Mouse (Mus musculus) heart, embryonic 12.5 days (tissue): ENCODE results near the gene Keg1. TPM values are rescaled to one million over a fixed set of nuclear protein-coding genes. Genes with fewer than 3 reads are reported as not detected.
"Not testable (repeated sequence)": the region's sequence is repeated elsewhere in the genome, so short reads cannot be mapped to it uniquely, and the experiment has no call there.

Source experiments
- ATAC-seq: fragments of 200-750 bp; cut with Nextera tagmentation; 2 replicates; pipeline ENCODE4 v1.8.0; 2017; ENCODE audit warnings: moderate TSS enrichment, moderate library complexity; ENCODE audit not compliant: insufficient number of reproducible peaks, low FRiP score
- H3K27ac ChIP-seq: fragments of 300-500 bp; sonication (generic); 2 replicates; pipeline ENCODE4 v1.5.1; 2016; ENCODE audit warnings: mild to moderate bottlenecking, moderate library complexity; ENCODE audit not compliant: poor library complexity, severe bottlenecking
- H3K27me3 ChIP-seq: fragments of 300-500 bp; sonication (generic); replicated peaks from 2 replicates; pipeline ENCODE4 v1.6.1; 2016; ENCODE audit warnings: mild to moderate bottlenecking, moderate library complexity
- H3K36me3 ChIP-seq: fragments of 300-500 bp; sonication (generic); 2 replicates; pipeline ENCODE4 v1.6.1; 2016; ENCODE audit warnings: mild to moderate bottlenecking, moderate library complexity
- H3K4me1 ChIP-seq: fragments of 300-500 bp; sonication (generic); replicated peaks from 2 replicates; pipeline ENCODE4 v1.6.1; 2016; ENCODE audit warnings: mild to moderate bottlenecking
- H3K4me2 ChIP-seq: fragments of 300-500 bp; sonication (generic); 2 replicates; pipeline ENCODE4 v1.6.1; 2016; ENCODE audit warnings: mild to moderate bottlenecking, moderate library complexity
- H3K4me3 ChIP-seq: fragments of 300-500 bp; sonication (generic); 2 replicates; pipeline ENCODE4 v1.5.1; 2016; ENCODE audit warnings: mild to moderate bottlenecking
- H3K9ac ChIP-seq: fragments of 300-500 bp; sonication (generic); 2 replicates; pipeline ENCODE4 v1.6.1; 2016; ENCODE audit warnings: mild to moderate bottlenecking, moderate library complexity
- H3K9me3 ChIP-seq: fragments of 300-500 bp; sonication (generic); replicated peaks from 2 replicates; pipeline ENCODE4 v1.6.1; 2016; ENCODE audit warnings: mild to moderate bottlenecking, moderate library complexity
- WGBS: fragments of 180-500 bp; shearing (Covaris S2); methylation state at CpG from one replicate; pipeline ENCODE4 v1.1.7; 2016; 5-methylcytosine and 5-hydroxymethylcytosine counted together
- polyA plus RNA-seq: library from polyadenylated mRNA; unstranded; fragments of >200 nt; fragmentation: Nextera tagmentation; extraction: Ambion mirVana; gene quantifications from 2 replicates; pipeline ENCODE4 v1.2.1, GENCODE M21; 2016

Keg1 gene
- not detected in 2 replicates for polyA plus RNA-seq

DNA sequence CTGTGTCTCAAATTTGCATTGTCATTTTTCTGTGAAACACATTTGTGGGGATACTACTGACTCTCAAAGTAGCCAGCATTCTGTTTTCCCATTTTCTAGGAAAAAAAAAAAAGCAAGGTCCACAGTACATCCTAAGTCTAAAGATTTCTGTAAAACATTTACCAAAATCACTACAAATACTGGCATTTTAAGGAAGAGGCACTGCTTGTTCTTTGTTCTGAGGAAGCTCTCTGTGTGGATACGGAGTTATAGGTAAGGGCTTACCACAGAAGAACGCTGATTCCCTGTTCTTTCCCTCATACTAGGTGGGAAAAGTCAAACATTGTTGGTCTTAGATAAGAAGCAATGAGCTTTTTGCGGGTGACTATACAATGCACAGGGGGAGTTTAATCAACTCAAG is at the start of gene Keg1:
Gene Keg1, plus strand, starts transcription at position 197 of the 400 bp plus-strand sequence.
- Histone ChIP-seq H3K36me3 (no peaks in the 10 kb centered on the region), H3K4me1 (no peaks in the 10 kb centered on the region), H3K4me2 (no peak within 1 kb of the TSS), H3K4me3 (no peak within 1 kb of the TSS), H3K9me3 (no peaks in the 10 kb centered on the region), H3K27me3 (no peaks in the 10 kb centered on the region), H3K9ac (no peak within 1 kb of the TSS), H3K27ac (no peak within 1 kb of the TSS)
- no peak for ATAC-seq
- 68% methylated on average over 3 of the region's 3 CpGs for WGBS

DNA sequence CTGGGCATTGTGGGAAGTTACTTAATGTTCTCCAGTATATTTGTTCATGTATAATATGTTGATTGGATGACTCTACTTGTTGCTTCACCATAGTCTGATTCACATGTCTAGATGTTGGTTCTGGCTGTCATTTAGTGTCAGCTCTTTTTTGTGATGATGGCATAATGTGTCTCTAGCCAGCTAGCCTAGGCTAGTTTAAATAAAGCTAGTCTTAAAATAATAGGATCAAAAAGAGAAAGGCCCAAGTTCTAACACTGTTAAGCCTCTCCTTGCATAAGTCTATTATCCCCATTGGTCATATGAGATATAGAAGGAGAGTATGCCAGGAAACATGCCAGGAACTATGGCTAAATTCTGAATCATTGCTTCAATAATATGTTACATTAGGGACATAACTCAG is 46.1 kb upstream of the Keg1 start:
- Histone ChIP-seq H3K36me3 (no peaks in the 10 kb centered on the region), H3K4me2 (no peak overlapping the region), H3K4me1 (no peaks in the 10 kb centered on the region), H3K9ac (no peak overlapping the region), H3K27ac (no peak overlapping the region), H3K27me3 (no peaks in the 10 kb centered on the region), H3K4me3 (no peak overlapping the region), H3K9me3 (no peaks in the 10 kb centered on the region)
- no peak for ATAC-seq

DNA sequence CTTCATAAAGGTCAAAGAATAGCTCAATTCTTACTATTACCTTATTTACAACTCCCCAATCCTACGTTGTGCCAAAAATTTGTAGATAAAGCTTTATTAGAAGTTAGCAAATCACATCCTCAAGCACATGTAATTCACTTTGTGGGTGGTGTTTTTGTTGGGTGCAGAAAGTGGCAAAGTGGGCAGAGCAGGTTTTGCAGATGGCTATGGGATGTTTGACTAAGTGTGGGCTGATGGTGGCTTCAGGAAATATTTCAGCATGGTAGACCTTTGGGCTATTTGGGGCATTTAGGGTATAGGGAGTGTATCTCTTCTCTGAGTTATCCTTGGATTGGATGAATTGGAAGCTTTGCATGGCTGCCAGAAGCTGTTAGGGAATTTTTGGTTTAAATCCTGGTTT is 29.4 kb upstream of the Keg1 start:
- no peak overlapping the region for H3K4me3 ChIP-seq
- 55% methylated on average over 1 of the region's 1 CpGs for WGBS

DNA sequence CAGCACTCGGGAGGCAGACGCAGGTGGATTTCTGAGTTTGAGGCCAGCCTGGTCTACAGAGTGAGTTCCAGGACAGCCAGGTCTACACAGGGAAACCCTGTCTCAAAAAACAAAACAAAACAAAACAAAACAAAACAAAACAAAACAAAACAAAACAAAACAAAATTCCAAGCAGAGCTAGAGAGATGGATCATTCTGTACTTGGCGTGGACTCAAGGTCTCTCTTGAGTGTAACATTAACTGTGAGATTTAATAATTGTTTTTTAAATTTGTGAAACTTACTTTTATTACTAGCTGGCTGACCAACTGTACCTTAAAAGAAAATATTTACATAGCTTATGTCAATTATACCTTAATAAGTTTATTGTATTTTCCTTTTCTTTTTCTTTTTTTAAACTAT is 27.0 kb upstream of the Keg1 start:
- H3K4me1 ChIP-seq, H3K9me3 ChIP-seq, H3K9ac ChIP-seq, H3K4me3 ChIP-seq, H3K27ac ChIP-seq, H3K36me3 ChIP-seq, ATAC-seq, H3K4me2 ChIP-seq, H3K27me3 ChIP-seq: not testable (repeated sequence)
- WGBS, result 81% methylated on average over 3 of the region's 3 CpGs

More for the DNA sequence above, 29.4 kb upstream of the Keg1 start:
- Histone ChIP-seq H3K4me1 (no peaks in the 10 kb centered on the region), H3K9me3 (peaks cover 10% of the 10 kb centered on the region), H3K27ac (no peak overlapping the region), H3K9ac (no peak overlapping the region), H3K36me3 (no peaks in the 10 kb centered on the region), H3K4me2 (no peak overlapping the region), H3K27me3 (no peaks in the 10 kb centered on the region)
- no peak for ATAC-seq

DNA sequence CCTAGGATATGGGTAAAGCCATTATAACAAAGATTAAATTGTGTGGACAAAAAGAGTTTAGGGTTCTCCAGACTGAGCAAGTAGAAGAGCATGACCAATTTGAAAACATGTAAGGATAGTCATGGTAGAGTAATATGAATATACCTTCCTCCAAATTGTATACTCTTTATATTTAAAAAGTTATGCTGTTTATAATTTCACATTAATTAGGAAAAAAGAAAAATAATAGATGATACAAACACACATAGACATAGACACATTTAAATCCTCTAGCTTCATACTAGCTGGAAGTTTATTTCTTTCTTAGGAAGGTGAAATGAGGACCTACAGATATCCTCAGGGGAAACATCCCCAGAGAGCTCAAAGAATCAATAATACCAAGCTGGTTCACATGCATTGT is 25.4 kb upstream of the Keg1 start, which contains the start of gene Olfr1442:
Gene Olfr1442, plus strand, starts transcription at position 301 of the 400 bp plus-strand sequence.
- no peaks in the 10 kb centered on the region for H3K27me3 ChIP-seq
- no peaks in the 10 kb centered on the region for H3K36me3 ChIP-seq
- no peak within 1 kb of the TSS for H3K4me2 ChIP-seq
- H3K9me3 ChIP-seq, result no peaks in the 10 kb centered on the region
- no peak within 1 kb of the TSS for H3K9ac ChIP-seq
- no peaks in the 10 kb centered on the region for H3K4me1 ChIP-seq
- no peak for ATAC-seq
- H3K27ac ChIP-seq, result no peak within 1 kb of the TSS
- no peak within 1 kb of the TSS for H3K4me3 ChIP-seq

DNA sequence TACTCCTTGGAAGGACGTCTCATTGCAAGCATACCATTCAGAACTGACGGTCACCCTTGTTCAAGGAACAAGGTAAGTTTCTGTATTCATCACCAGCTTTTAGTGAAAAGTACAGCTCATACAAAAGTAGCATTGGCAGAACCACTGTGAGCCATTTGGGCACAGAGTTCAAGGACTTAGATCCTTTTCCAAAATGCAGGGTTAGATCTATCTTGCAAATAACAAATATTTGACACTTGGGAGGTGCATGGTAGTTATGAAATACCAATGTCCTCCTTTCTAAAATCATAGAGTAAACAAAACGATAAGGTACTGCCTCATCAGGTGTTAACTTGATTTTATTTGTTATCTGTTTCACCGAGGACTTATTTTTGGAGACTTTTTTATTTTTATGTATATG is 24.5 kb upstream of the Keg1 start:
- Histone ChIP-seq H3K27ac (no peak overlapping the region), H3K36me3 (no peaks in the 10 kb centered on the region), H3K27me3 (no peaks in the 10 kb centered on the region), H3K4me3 (no peak overlapping the region), H3K4me2 (no peak overlapping the region), H3K9me3 (no peaks in the 10 kb centered on the region), H3K4me1 (no peaks in the 10 kb centered on the region), H3K9ac (no peak overlapping the region)
- no peak for ATAC-seq
- 70% methylated on average over 4 of the region's 4 CpGs for WGBS

DNA sequence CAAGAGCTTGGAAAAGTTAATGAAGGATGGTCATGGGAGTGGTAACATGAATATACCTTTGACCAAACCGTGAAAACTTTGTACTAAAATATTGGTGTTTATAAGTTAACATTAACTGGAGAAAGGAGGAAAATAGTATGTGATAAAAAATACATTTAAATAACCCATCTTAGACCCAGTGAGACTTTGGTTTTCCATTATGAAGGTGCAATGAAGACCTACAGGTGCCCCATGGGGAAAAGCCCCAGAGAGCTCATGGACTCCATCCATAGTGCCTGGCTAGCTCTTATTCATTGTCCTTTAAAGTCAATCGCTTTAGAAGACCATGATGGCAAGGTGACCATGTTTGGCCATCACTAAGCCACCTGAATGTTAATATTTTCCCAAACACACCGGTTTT is 17.8 kb upstream of the Keg1 start, which contains the start of gene Olfr1443:
Gene Olfr1443, plus strand, starts transcription at position 301 of the 400 bp plus-strand sequence.
- no peaks in the 10 kb centered on the region for H3K9me3 ChIP-seq
- H3K27me3 ChIP-seq, result no peaks in the 10 kb centered on the region
- 54% methylated on average over 3 of the region's 3 CpGs for WGBS
- H3K4me2 ChIP-seq, result no peak within 1 kb of the TSS
- no peak within 1 kb of the TSS for H3K27ac ChIP-seq
- ATAC-seq, result no peak
- H3K9ac ChIP-seq, result no peak within 1 kb of the TSS
- H3K4me1 ChIP-seq, result no peaks in the 10 kb centered on the region
- no peaks in the 10 kb centered on the region for H3K36me3 ChIP-seq
- H3K4me3 ChIP-seq, result no peak within 1 kb of the TSS

DNA sequence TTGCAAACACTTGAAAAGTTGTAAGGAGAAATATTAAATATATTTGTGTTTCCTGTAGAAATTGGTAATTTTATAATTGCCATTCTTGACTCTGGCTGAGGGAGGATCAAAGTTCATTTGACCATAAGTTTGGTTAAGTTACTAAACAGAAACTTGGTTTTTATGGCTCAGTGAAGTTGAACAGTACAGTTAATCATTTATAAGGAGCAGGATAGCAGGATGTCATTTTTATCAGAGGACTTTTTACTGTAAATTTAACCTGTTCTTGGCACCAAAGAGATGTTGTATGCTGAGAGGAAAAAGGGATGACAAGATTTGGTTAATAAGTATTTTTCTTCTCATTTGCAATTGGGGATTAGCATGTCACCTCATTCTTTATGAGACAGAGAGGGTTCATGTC is 10.9 kb upstream of the Keg1 start:
- Histone ChIP-seq H3K9me3 (no peaks in the 10 kb centered on the region), H3K4me3 (no peak overlapping the region), H3K4me1 (no peaks in the 10 kb centered on the region), H3K36me3 (no peaks in the 10 kb centered on the region), H3K27ac (no peak overlapping the region), H3K9ac (no peak overlapping the region), H3K4me2 (no peak overlapping the region), H3K27me3 (no peaks in the 10 kb centered on the region)
- ATAC-seq, result no peak

DNA sequence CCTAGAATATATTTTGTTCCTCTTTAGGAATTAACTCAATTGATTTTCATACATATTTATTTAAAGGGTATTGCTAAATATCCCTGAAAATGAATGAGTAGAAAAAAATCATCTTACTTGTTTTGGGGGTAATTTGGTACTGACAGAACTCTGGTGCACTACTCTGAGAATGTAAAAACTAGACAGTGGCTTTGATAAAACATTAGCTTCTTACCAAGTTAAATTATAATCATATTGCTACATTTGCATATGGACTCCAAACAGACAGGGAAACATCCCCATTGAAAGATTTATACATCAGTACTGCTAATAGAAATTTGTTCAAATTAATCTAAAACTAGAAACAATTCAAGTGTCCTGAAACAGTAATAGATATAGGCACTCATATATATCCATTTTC is 10.4 kb upstream of the Keg1 start:
- no peak overlapping the region for H3K4me3 ChIP-seq
- H3K27ac ChIP-seq, result no peak overlapping the region
- H3K4me1 ChIP-seq, result no peaks in the 10 kb centered on the region
- no peak for ATAC-seq
- H3K4me2 ChIP-seq, result no peak overlapping the region
- no peaks in the 10 kb centered on the region for H3K27me3 ChIP-seq
- H3K36me3 ChIP-seq, result no peaks in the 10 kb centered on the region
- H3K9me3 ChIP-seq, result no peaks in the 10 kb centered on the region
- H3K9ac ChIP-seq, result no peak overlapping the region

DNA sequence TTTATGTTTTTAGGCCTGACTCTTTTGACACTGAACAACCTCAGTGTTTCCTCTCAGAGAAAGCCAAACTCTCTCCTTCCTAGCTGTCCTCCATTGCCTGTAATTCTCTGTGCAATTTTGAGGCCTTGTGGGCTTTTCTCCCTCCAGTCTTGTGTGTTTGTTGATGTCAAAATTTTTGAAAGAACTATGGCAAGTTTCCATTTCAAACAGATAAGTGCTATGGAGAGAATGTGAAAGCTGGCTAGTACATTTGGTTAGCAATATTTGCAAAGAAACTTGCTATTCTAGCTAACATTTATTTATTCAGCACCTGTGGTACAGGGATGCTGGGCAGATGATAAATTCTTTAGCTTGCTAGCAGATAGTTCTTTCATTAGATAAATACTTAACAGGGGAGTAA is 635 bp downstream of the Keg1 start:
- ATAC-seq, result no peak
- Histone ChIP-seq H3K36me3 (no peaks in the 10 kb centered on the region), H3K27me3 (no peaks in the 10 kb centered on the region), H3K9me3 (no peaks in the 10 kb centered on the region), H3K9ac (no peak overlapping the region), H3K4me2 (no peak overlapping the region), H3K4me3 (no peak overlapping the region), H3K4me1 (no peaks in the 10 kb centered on the region), H3K27ac (no peak overlapping the region)

DNA sequence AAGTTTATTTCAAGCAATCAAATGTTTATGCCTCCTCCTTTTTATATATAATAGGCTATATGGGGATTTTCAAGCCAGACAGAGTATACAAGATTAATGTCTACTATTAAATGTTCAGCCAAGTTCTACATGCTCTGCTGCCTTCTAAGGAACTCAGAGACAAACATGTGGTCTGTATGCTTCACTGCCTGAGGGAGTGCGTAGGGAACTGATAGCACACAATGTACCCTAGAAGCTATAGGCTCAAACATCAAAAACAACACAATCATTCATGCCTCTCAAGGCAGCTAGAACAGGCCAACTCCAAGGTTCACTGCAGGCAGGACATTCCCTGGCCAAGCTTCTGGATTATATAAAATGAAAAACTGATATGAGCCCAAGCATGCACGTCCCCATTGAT is 12.9 kb downstream of the Keg1 start:
- H3K4me1 ChIP-seq, result no peaks in the 10 kb centered on the region
- no peak overlapping the region for H3K4me2 ChIP-seq
- 74% methylated on average over 2 of the region's 2 CpGs for WGBS
- H3K27me3 ChIP-seq, result no peaks in the 10 kb centered on the region
- H3K9me3 ChIP-seq, result no peaks in the 10 kb centered on the region
- no peak overlapping the region for H3K4me3 ChIP-seq
- no peak overlapping the region for H3K9ac ChIP-seq
- no peaks in the 10 kb centered on the region for H3K36me3 ChIP-seq
- ATAC-seq, result no peak
- no peak overlapping the region for H3K27ac ChIP-seq

DNA sequence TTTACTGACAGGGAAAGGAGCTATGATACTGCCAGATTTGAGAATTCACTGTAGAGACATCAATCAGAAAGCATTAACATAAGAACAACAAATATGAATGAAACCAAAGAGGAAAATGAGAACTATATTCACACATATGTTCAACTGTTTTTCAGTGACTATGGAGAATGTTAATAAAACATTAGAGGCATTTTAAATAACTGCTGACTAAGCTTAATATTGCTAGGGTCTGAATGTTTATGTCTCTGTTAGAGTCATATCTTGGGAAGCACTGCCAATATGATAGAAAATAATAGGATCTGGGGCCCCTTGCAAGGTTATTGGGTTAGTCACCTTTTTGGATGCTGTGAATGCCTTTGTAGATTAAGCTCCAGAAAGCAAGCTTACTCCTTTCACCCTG is 13.4 kb downstream of the Keg1 start:
- H3K27me3 ChIP-seq, result no peaks in the 10 kb centered on the region
- H3K4me1 ChIP-seq, result no peaks in the 10 kb centered on the region
- no peak overlapping the region for H3K4me3 ChIP-seq
- no peak overlapping the region for H3K4me2 ChIP-seq
- no peaks in the 10 kb centered on the region for H3K36me3 ChIP-seq
- H3K9me3 ChIP-seq, result no peaks in the 10 kb centered on the region
- no peak overlapping the region for H3K9ac ChIP-seq
- no peak for ATAC-seq
- no peak overlapping the region for H3K27ac ChIP-seq
